Mouse (Mus musculus) lung, adult 2 months (tissue): Measurements from ENCODE around the gene Dzip1l. TPM values are rescaled to one million over a fixed set of nuclear protein-coding genes. Genes with fewer than 3 reads are reported as not detected.

Source experiments
- DNase-seq: peaks from one replicate; pipeline ENCODE4 v3.0.0; 2022
- H3K4me1 ChIP-seq: fragments of 200-500 bp; 2 replicates; pipeline ENCODE4 v1.6.1; 2011; ENCODE audit warnings: low read length; ENCODE audit not compliant: control insufficient read depth, insufficient read depth
- H3K4me3 ChIP-seq: fragments of 200-500 bp; replicated peaks from 2 replicates; pipeline ENCODE3; 2011; ENCODE audit warnings: low read depth, mild to moderate bottlenecking, control low read depth, low read length; ENCODE audit errors: extremely low read depth
- CTCF ChIP-seq: fragments of 200-500 bp; IDR thresholded peaks from 2 replicates; pipeline ENCODE4 v1.5.1; 2011; ENCODE audit warnings: mild to moderate bottlenecking, low read length, control low read depth; ENCODE audit not compliant: insufficient read depth
- POLR2A ChIP-seq: fragments of 200-500 bp; IDR thresholded peaks from 2 replicates; pipeline ENCODE4 v1.6.1; 2011; ENCODE audit warnings: low read depth, mild to moderate bottlenecking, control low read depth, low read length, borderline replicate concordance; ENCODE audit errors: extremely low read depth
- WGBS: fragments of 180-500 bp; shearing (Covaris S2); methylation state at CpG from one replicate; pipeline ENCODE4 v1.1.7; 2018; 5-methylcytosine and 5-hydroxymethylcytosine counted together
- polyA plus RNA-seq: library from polyadenylated mRNA; depleted of rRNA; stranded (reverse); fragments of >200 nt; gene quantifications from 2 replicates; pipeline ENCODE4 v1.2.3, GENCODE M21; 2012

The Dzip1l gene
- polyA plus RNA-seq, 1 experiment = 8.3 TPM

- Histone ChIP-seq H3K4me1 (no peaks in the 10 kb centered on the region), H3K4me3 (no peak overlapping the region)
- TF ChIP-seq CTCF (no peak), POLR2A (no peak)
- no peak for DNase-seq
- WGBS = 65% methylated on average over 6 of the region's 6 CpGs
Measured at GRCm38 (mm10) chr9:99645416-99645815, 16.1 kb downstream of the Dzip1l start.

GRCm38 (mm10) chr9:99646102-99646501 is 16.8 kb downstream of the Dzip1l start:
- WGBS = 75% methylated on average over 6 of the region's 6 CpGs
- no peak for TF ChIP-seq POLR2A
- TF ChIP-seq CTCF = no peak
- no peaks in the 10 kb centered on the region for H3K4me1 ChIP-seq
- no peak overlapping the region for H3K4me3 ChIP-seq
- DNase-seq = no peak

- Histone ChIP-seq H3K4me1 (no peaks in the 10 kb centered on the region), H3K4me3 (no peak overlapping the region)
- no peak for DNase-seq
- 78% methylated on average over 10 of the region's 10 CpGs for WGBS
- TF ChIP-seq CTCF (no peak), POLR2A (no peak)
Measured at GRCm38 (mm10) chr9:99660756-99661155, 31.5 kb downstream of the Dzip1l start.

GRCm38 (mm10) chr9:99661606-99662166 is 32.4 kb downstream of the Dzip1l start:
- 64% methylated on average over 16 of the region's 16 CpGs for WGBS

GRCm38 (mm10) chr9:99662406-99662805 is 33.1 kb downstream of the Dzip1l start:
- TF ChIP-seq POLR2A = no peak
- TF ChIP-seq CTCF = peak; percentile 79
- Histone ChIP-seq H3K4me1 (no peaks in the 10 kb centered on the region), H3K4me3 (no peak overlapping the region)
- DNase-seq = peak; percentile 50
- WGBS = 23% methylated on average over 7 of the region's 7 CpGs

More at GRCm38 (mm10) chr9:99661606-99662166, 32.4 kb downstream of the Dzip1l start:
- no peaks in the 10 kb centered on the region for H3K4me1 ChIP-seq
- H3K4me3 ChIP-seq = no peak overlapping the region
- no peak for TF ChIP-seq POLR2A
- TF ChIP-seq CTCF = no peak
- no peak for DNase-seq

- WGBS = 89% methylated on average over 10 of the region's 10 CpGs
Measured at GRCm38 (mm10) chr9:99662887-99663286, 33.6 kb downstream of the Dzip1l start.

GRCm38 (mm10) chr9:99667596-99667995 is 38.3 kb downstream of the Dzip1l start:
- Histone ChIP-seq H3K4me3 (no peak overlapping the region), H3K4me1 (no peaks in the 10 kb centered on the region)
- 61% methylated on average over 8 of the region's 8 CpGs for WGBS
- TF ChIP-seq POLR2A (no peak), CTCF (no peak)
- DNase-seq = peak; percentile 31

More at GRCm38 (mm10) chr9:99662887-99663286, 33.6 kb downstream of the Dzip1l start:
- Histone ChIP-seq H3K4me1 (no peaks in the 10 kb centered on the region), H3K4me3 (no peak overlapping the region)
- TF ChIP-seq POLR2A (no peak), CTCF (no peak)
- DNase-seq = no peak

- Histone ChIP-seq H3K4me1 (no peaks in the 10 kb centered on the region), H3K4me3 (no peak overlapping the region)
- WGBS = 25% methylated on average over 2 of the region's 2 CpGs
- no peak for DNase-seq
- TF ChIP-seq CTCF = peak; percentile 47; the same call in 1 of the 2 replicates
- no peak for TF ChIP-seq POLR2A
Measured at GRCm38 (mm10) chr9:99671603-99672002, 42.3 kb downstream of the Dzip1l start.

- TF ChIP-seq POLR2A = no peak
- no peak for TF ChIP-seq CTCF
- no peak overlapping the region for H3K4me3 ChIP-seq
- H3K4me1 ChIP-seq = no peaks in the 10 kb centered on the region
- WGBS = 90% methylated on average over 3 of the region's 3 CpGs
- DNase-seq = no peak
Measured at GRCm38 (mm10) chr9:99675714-99676113, 46.4 kb downstream of the Dzip1l start.

GRCm38 (mm10) chr9:99681980-99682570 is 52.8 kb downstream of the Dzip1l start:
- H3K4me3 ChIP-seq = no peak overlapping the region
- TF ChIP-seq POLR2A (no peak), CTCF (no peak)
- WGBS = 57% methylated on average over 21 of the region's 21 CpGs
- DNase-seq = no peak
- H3K4me1 ChIP-seq = no peaks in the 10 kb centered on the region
